Mouse (Mus musculus) forebrain, embryonic 14.5 days (tissue): ENCODE data around the gene Banf2. TPM values are rescaled to one million over a fixed set of nuclear protein-coding genes. Genes with fewer than 3 reads are reported as not detected.

Experiments
- polyA plus RNA-seq: library from polyadenylated mRNA; unstranded; fragments of >200 nt; fragmentation: Nextera tagmentation; extraction: Ambion mirVana; gene quantifications from 2 replicates; pipeline ENCODE4 v1.2.1, GENCODE M21; 2014

Banf2 gene
- polyA plus RNA-seq, 1 experiment from 2014 or later, result not detected

Other genes starting within 250 kb of the Banf2 start
- gene Bfsp1, start 169.9 kb upstream of the Banf2 start, polyA plus RNA-seq, result 0.53 and 0.58 TPM in 2 replicates
- gene Dstn, start 117.7 kb upstream of the Banf2 start, polyA plus RNA-seq, result 532 and 544 TPM in 2 replicates
- gene Rrbp1, start 21.8 kb upstream of the Banf2 start, polyA plus RNA-seq, result 15.1 and 15.8 TPM in 2 replicates
- 10.5 and 12.5 TPM in 2 replicates for gene Mgme1, start 237.6 kb downstream of the Banf2 start, polyA plus RNA-seq
- gene Snx5, start 237.8 kb downstream of the Banf2 start, polyA plus RNA-seq, result 61.7 and 64.5 TPM in 2 replicates